Mouse (Mus musculus) intestine, embryonic 14.5 days (tissue): ENCODE results near the gene Gm10413. TPM values are rescaled to one million over a fixed set of nuclear protein-coding genes. Genes with fewer than 3 reads are reported as not detected.
"Not testable (repeated sequence)": the region's sequence is repeated elsewhere in the genome, so short reads cannot be mapped to it uniquely, and the experiment has no call there.

Experiments
- ATAC-seq: fragments of 200-750 bp; cut with Nextera tagmentation; replicated peaks from 2 replicates; pipeline ENCODE4 v1.8.0; 2017; ENCODE audit warnings: low read depth, moderate number of reproducible peaks, moderate TSS enrichment, moderate library complexity; ENCODE audit not compliant: low FRiP score, low TSS enrichment
- DNase-seq: peaks from one replicate; pipeline ENCODE4 v3.0.0-alpha.2; 2018; ENCODE audit warnings: low spot score
- H3K27ac ChIP-seq: fragments of 300-500 bp; sonication (generic); 2 replicates; pipeline ENCODE4 v1.5.1; 2014; ENCODE audit warnings: low read depth, mild to moderate bottlenecking, control low read depth
- H3K27me3 ChIP-seq: fragments of 300-500 bp; sonication (generic); replicated peaks from 2 replicates; pipeline ENCODE4 v1.6.1; 2014; ENCODE audit warnings: low read length, control low read depth; ENCODE audit not compliant: control insufficient read depth, insufficient read depth
- H3K36me3 ChIP-seq: fragments of 300-500 bp; sonication (generic); 2 replicates; pipeline ENCODE4 v1.6.1; 2014; ENCODE audit warnings: low read length, control low read depth; ENCODE audit not compliant: control insufficient read depth, insufficient read depth
- H3K4me1 ChIP-seq: fragments of 300-500 bp; sonication (generic); replicated peaks from 2 replicates; pipeline ENCODE4 v1.6.1; 2014; ENCODE audit warnings: low read length, control low read depth, mixed read lengths; ENCODE audit not compliant: control insufficient read depth, insufficient read depth
- H3K4me2 ChIP-seq: fragments of 300-500 bp; sonication (generic); 2 replicates; pipeline ENCODE4 v1.6.1; 2014; ENCODE audit warnings: low read length
- H3K4me3 ChIP-seq: fragments of 300-500 bp; sonication (generic); 2 replicates; pipeline ENCODE4 v1.5.1; 2014; ENCODE audit warnings: low read depth, low read length, control low read depth, mixed read lengths
- H3K9ac ChIP-seq: fragments of 300-500 bp; sonication (generic); 2 replicates; pipeline ENCODE4 v1.6.1; 2014; ENCODE audit warnings: mild to moderate bottlenecking, low read length
- H3K9me3 ChIP-seq: fragments of 300-500 bp; sonication (generic); 2 replicates; pipeline ENCODE4 v1.6.1; 2016; ENCODE audit warnings: low read length, control low read depth; ENCODE audit not compliant: control insufficient read depth
- WGBS: fragments of 180-500 bp; shearing (Covaris S2); extraction: QIAGEN DNeasy Blood & Tissue Kit; methylation state at CpG from one replicate; pipeline ENCODE4 v1.1.7; 2014; 5-methylcytosine and 5-hydroxymethylcytosine counted together
- polyA plus RNA-seq: library from polyadenylated mRNA; unstranded; fragments of >200 nt; fragmentation: Nextera tagmentation; extraction: Ambion mirVana; gene quantifications from 2 replicates; pipeline ENCODE4 v1.2.1, GENCODE M21; 2014

Gene Gm10413
- polyA plus RNA-seq = not detected in 2 replicates

- not testable (repeated sequence) for H3K27ac ChIP-seq
These were observed at the start of gene Gm10413 for GRCm38 (mm10) chr14:3394793-3395192. Gm10413 (plus strand) TSS chr14:3395093.

GRCm38 (mm10) chr14:3412314-3412713 is 17.4 kb downstream of the Gm10413 start, which contains the start of gene Gm10409:
Gm10409 (plus strand) TSS chr14:3412614.
- not testable (repeated sequence) for H3K36me3 ChIP-seq, H3K9me3 ChIP-seq, ATAC-seq, H3K9ac ChIP-seq, DNase-seq, H3K27me3 ChIP-seq, H3K4me2 ChIP-seq, H3K27ac ChIP-seq, H3K4me1 ChIP-seq, H3K4me3 ChIP-seq
- WGBS = no CpG with 5 or more reads among the region's 32 CpGs

More at GRCm38 (mm10) chr14:3394793-3395192, at the start of gene Gm10413:
- H3K9ac ChIP-seq, H3K36me3 ChIP-seq, H3K9me3 ChIP-seq, DNase-seq, H3K4me1 ChIP-seq, H3K4me2 ChIP-seq, H3K4me3 ChIP-seq, H3K27me3 ChIP-seq, ATAC-seq: not testable (repeated sequence)
- no CpG with 5 or more reads among the region's 2 CpGs for WGBS

DNA sequence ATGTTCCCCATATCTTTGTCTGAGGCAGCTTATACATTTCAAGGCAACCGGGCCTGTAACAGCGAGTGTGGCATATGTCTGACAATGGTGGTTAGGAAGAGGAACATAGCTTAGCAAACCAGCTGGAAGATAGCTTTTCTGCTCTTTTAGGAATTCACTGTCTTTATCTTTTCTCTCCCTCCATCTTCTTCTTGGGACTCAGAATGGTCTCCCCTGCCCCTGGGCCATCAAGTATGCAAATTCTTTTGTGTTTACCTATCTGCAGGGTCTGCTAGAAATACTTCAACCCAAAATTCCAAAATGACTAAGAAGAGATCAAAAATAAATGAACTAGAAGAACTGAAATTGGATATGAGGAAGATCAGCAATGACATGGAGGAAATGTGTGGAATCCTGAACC is 32.9 kb downstream of the Gm10413 start, which contains the start of gene Gm3005:
TSS of gene Gm3005 (plus strand) at position 301 of the 400 bp plus-strand sequence.
- not testable (repeated sequence) for H3K27ac ChIP-seq, H3K36me3 ChIP-seq, H3K4me3 ChIP-seq, H3K9ac ChIP-seq, H3K9me3 ChIP-seq, DNase-seq, H3K27me3 ChIP-seq, H3K4me1 ChIP-seq, H3K4me2 ChIP-seq, ATAC-seq
- no CpG with 5 or more reads among the region's 2 CpGs for WGBS

DNA sequence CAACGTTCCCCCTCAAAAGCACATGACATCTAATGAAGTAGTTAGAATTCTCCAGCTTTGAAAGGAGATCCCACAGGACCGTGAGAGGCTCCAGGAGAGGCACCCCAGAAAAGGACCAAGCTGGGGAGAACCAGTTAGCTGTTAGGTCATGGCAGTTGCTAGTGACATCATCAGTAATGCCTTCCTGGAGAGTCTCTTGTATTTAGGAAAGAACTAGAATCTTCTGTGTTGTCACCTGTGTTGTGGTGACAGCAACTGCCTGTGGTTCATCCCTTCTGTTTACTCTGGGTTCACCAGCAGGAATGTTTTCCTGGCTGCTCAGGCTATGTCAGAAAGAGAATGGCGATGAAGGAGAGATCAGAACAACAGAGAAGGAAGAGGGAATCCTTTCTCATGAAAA is 54.2 kb downstream of the Gm10413 start, which contains the start of gene Gm10408:
TSS of gene Gm10408 (plus strand) at position 301 of the 400 bp plus-strand sequence.
- no CpG with 5 or more reads among the region's 3 CpGs for WGBS
- H3K27me3 ChIP-seq, H3K27ac ChIP-seq, H3K9me3 ChIP-seq, H3K9ac ChIP-seq, H3K4me3 ChIP-seq, H3K4me2 ChIP-seq, H3K36me3 ChIP-seq, H3K4me1 ChIP-seq, DNase-seq, ATAC-seq: not testable (repeated sequence)

Other genes with a start within 250 kb of the Gm10413 start
- not detected in 2 replicates for gene Gm5795, start 206.8 kb upstream of the Gm10413 start, polyA plus RNA-seq
- gene D830030K20Rik, start 186.6 kb upstream of the Gm10413 start, polyA plus RNA-seq = 3.9 and 5.8 TPM in 2 replicates
- not detected in 2 replicates for gene Gm2956, start 62.5 kb upstream of the Gm10413 start, polyA plus RNA-seq
- gene Gm10409, start 17.5 kb downstream of the Gm10413 start, polyA plus RNA-seq = 0.73 and 1.9 TPM in 2 replicates
- 1.1 and 1.6 TPM in 2 replicates for gene Gm3005, start 33.0 kb downstream of the Gm10413 start, polyA plus RNA-seq
- gene Gm10408, start 54.3 kb downstream of the Gm10413 start, polyA plus RNA-seq = not detected in 2 replicates
- gene Gm3012, start 239.4 kb downstream of the Gm10413 start, polyA plus RNA-seq = not detected in 2 replicates